Mouse (Mus musculus) megakaryocyte, embryonic 14.5 days (primary cell): ENCODE measurements around the gene Ppp1r9b.

ENCODE experiments used
- FLI1 ChIP-seq: IDR thresholded peaks from 2 replicates; pipeline ENCODE4 v1.6.1; 2012; ENCODE audit warnings: low read length, inconsistent platforms, mixed read lengths
- GATA1 ChIP-seq: IDR thresholded peaks from 3 replicates; pipeline ENCODE4 v1.6.1; 2012; ENCODE audit warnings: mixed read lengths, low read length, inconsistent platforms, borderline replicate concordance

- TF ChIP-seq GATA1 (no peak), FLI1 (no peak)
Observed at GRCm38 (mm10) chr11:94986435-94986834, 4.4 kb upstream of the Ppp1r9b start.
